Mouse (Mus musculus) heart, postnatal 0 days (tissue): ENCODE data around the gene Gm609. TPM values are rescaled to one million over a fixed set of nuclear protein-coding genes. Genes with fewer than 3 reads are reported as not detected.

Experiments used
- ATAC-seq: fragments of 200-750 bp; cut with Nextera tagmentation; 2 replicates; pipeline ENCODE4 v1.8.0; 2017; ENCODE audit warnings: low read depth, moderate number of reproducible peaks, moderate library complexity; ENCODE audit not compliant: insufficient read depth
- DNase-seq: peaks from one replicate; pipeline ENCODE4 v3.0.0-alpha.2; 2016; ENCODE audit warnings: low spot score
- H3K27ac ChIP-seq: fragments of 300-500 bp; sonication (generic); 2 replicates; pipeline ENCODE4 v1.5.1; 2014; ENCODE audit warnings: low read depth, mild to moderate bottlenecking
- H3K27me3 ChIP-seq: fragments of 300-500 bp; sonication (generic); 2 replicates; pipeline ENCODE4 v1.6.1; 2014; ENCODE audit warnings: low read length, mixed read lengths; ENCODE audit not compliant: control insufficient read depth, insufficient read depth
- H3K36me3 ChIP-seq: fragments of 300-500 bp; sonication (generic); replicated peaks from 2 replicates; pipeline ENCODE4 v1.6.1; 2014; ENCODE audit warnings: low read length, mixed read lengths; ENCODE audit not compliant: control insufficient read depth, insufficient read depth
- H3K4me1 ChIP-seq: fragments of 300-500 bp; sonication (generic); 2 replicates; pipeline ENCODE4 v1.6.1; 2014; ENCODE audit warnings: antibody characterized with exemption; ENCODE audit not compliant: control insufficient read depth, insufficient read depth
- H3K4me2 ChIP-seq: fragments of 300-500 bp; sonication (generic); 2 replicates; pipeline ENCODE4 v1.6.1; 2014; ENCODE audit warnings: low read depth, mild to moderate bottlenecking, low read length, moderate library complexity
- H3K4me3 ChIP-seq: fragments of 300-500 bp; sonication (generic); 2 replicates; pipeline ENCODE4 v1.5.1; 2014; ENCODE audit warnings: low read depth, low read length
- H3K9ac ChIP-seq: fragments of 300-500 bp; sonication (generic); replicated peaks from 2 replicates; pipeline ENCODE4 v1.6.1; 2014; ENCODE audit warnings: low read depth, low read length, mixed read lengths
- H3K9me3 ChIP-seq: fragments of 300-500 bp; sonication (generic); replicated peaks from 2 replicates; pipeline ENCODE4 v1.6.1; 2016; ENCODE audit warnings: low read length; ENCODE audit not compliant: control insufficient read depth
- CTCF ChIP-seq: IDR thresholded peaks from 2 replicates; pipeline ENCODE4 v1.5.1; 2016; ENCODE audit warnings: antibody characterized with exemption, control low read depth, low read depth
- EP300 ChIP-seq: IDR thresholded peaks from 2 replicates; pipeline ENCODE4 v1.6.1; 2016; ENCODE audit warnings: antibody characterized with exemption, low read depth
- WGBS: fragments of 180-500 bp; shearing (Covaris S2); extraction: QIAGEN DNeasy Blood & Tissue Kit; methylation state at CpG from one replicate; pipeline ENCODE4 v1.1.7; 2014; 5-methylcytosine and 5-hydroxymethylcytosine counted together
- polyA plus RNA-seq: library from polyadenylated mRNA; unstranded; fragments of >200 nt; fragmentation: Nextera tagmentation; extraction: Ambion mirVana; gene quantifications from 2 replicates; pipeline ENCODE4 v1.2.1, GENCODE M21; 2015
- total RNA-seq: library from RNA; depleted of rRNA; stranded (reverse); fragments of >200 nt; gene quantifications from 2 replicates; pipeline ENCODE4 v1.2.3, GENCODE M21; 2014; ENCODE audit warnings: low replicate concordance

Gm609 gene
- total and polyA plus RNA-seq, 2 experiments from 2014 or later: not detected

GRCm38 (mm10) chr16:45392246-45392645, 100.5 kb downstream of the Gm609 start:
- H3K36me3 ChIP-seq: 0 out of 2 replicates have a peak, but pooled peaks cover 12% of the 10 kb centered on the region

DNA sequence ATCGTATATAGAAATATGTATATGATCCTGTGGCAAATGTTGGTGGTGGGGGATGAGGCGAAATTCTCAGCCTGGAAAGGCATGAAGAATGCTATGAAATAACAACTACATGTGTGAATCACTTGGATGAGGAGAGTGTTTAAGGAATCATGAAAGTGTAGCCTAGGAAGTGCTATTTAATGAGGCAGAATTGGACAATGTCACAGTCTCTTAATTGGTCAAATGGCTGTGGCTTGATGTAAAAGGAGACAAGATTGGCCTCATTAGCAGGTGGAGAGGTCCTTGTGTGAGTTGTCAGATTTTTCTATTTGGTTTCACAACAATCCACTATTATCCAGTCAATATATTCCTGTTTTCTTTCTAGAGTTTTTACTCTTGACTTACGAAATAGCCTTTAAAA, 101.1 kb downstream of the Gm609 start:
- H3K4me2 ChIP-seq: no peak overlapping the region
- H3K9ac ChIP-seq: no peak overlapping the region
- no peaks in the 10 kb centered on the region for H3K9me3 ChIP-seq
- DNase-seq (no peak), ATAC-seq (no peak)
- 0 out of 2 replicates have a peak, but pooled peaks cover 12% of the 10 kb centered on the region for H3K36me3 ChIP-seq
- no peak overlapping the region for H3K27ac ChIP-seq
- no peaks in the 10 kb centered on the region for H3K4me1 ChIP-seq
- TF ChIP-seq EP300 (no peak), CTCF (no peak)
- no peaks in the 10 kb centered on the region for H3K27me3 ChIP-seq
- 84% methylated on average over 3 of the region's 3 CpGs for WGBS
- no peak overlapping the region for H3K4me3 ChIP-seq

More at GRCm38 (mm10) chr16:45392246-45392645, 100.5 kb downstream of the Gm609 start:
- DNase-seq: no peak
- Histone ChIP-seq H3K9me3 (no peaks in the 10 kb centered on the region), H3K27me3 (no peaks in the 10 kb centered on the region), H3K9ac (no peak overlapping the region), H3K27ac (no peak overlapping the region), H3K4me2 (no peak overlapping the region), H3K4me3 (no peak overlapping the region), H3K4me1 (no peaks in the 10 kb centered on the region)
- TF ChIP-seq EP300: no peak
- no peak for TF ChIP-seq CTCF
- ATAC-seq: no peak
- WGBS: 79% methylated on average over 6 of the region's 6 CpGs

- 71% methylated on average over 5 of the region's 5 CpGs for WGBS
- Histone ChIP-seq H3K27ac (no peak overlapping the region), H3K4me1 (no peaks in the 10 kb centered on the region), H3K27me3 (no peaks in the 10 kb centered on the region), H3K9me3 (no peaks in the 10 kb centered on the region), H3K4me2 (no peak overlapping the region), H3K9ac (no peak overlapping the region), H3K36me3 (0 out of 2 replicates have a peak, but pooled peaks cover 12% of the 10 kb centered on the region), H3K4me3 (no peak overlapping the region)
- ATAC-seq (no peak), DNase-seq (no peak)
- no peak for TF ChIP-seq EP300
- TF ChIP-seq CTCF: no peak
Observed at GRCm38 (mm10) chr16:45390286-45390956, 102.3 kb downstream of the Gm609 start.

DNA sequence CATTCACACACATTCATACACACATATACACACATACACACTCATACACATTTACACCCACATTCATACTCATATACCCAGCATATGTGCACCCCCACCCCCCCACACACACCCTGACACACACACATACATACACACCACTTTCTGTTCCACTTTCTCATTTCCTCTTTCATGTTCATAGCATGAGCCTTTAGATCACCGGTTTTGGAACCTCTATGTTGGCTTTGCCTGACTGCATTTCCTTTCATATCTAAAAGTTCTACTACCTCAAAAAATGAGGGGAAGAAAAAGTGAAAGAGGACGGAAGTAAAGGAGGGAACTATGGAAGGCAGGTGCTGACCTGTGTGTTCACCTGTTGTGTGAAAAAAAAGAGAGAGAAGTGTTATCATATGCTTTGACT, 102.9 kb downstream of the Gm609 start:
- Histone ChIP-seq H3K36me3 (0 out of 2 replicates have a peak, but pooled peaks cover 12% of the 10 kb centered on the region), H3K9me3 (no peaks in the 10 kb centered on the region), H3K4me3 (no peak overlapping the region), H3K9ac (no peak overlapping the region), H3K27me3 (no peaks in the 10 kb centered on the region), H3K27ac (no peak overlapping the region), H3K4me2 (no peak overlapping the region), H3K4me1 (no peaks in the 10 kb centered on the region)
- ATAC-seq (no peak), DNase-seq (no peak)
- WGBS: 71% methylated on average over 2 of the region's 2 CpGs
- TF ChIP-seq EP300: no peak
- TF ChIP-seq CTCF: no peak

- H3K4me1 ChIP-seq: no peaks in the 10 kb centered on the region
- 0 out of 2 replicates have a peak, but pooled peaks cover 12% of the 10 kb centered on the region for H3K36me3 ChIP-seq
- H3K4me2 ChIP-seq: no peak overlapping the region
- no peaks in the 10 kb centered on the region for H3K9me3 ChIP-seq
- H3K27me3 ChIP-seq: no peaks in the 10 kb centered on the region
- H3K4me3 ChIP-seq: no peak overlapping the region
- H3K27ac ChIP-seq: no peak overlapping the region
- 80% methylated on average over 2 of the region's 2 CpGs for WGBS
- H3K9ac ChIP-seq: no peak overlapping the region
- ATAC-seq (no peak), DNase-seq (no peak)
- no peak for TF ChIP-seq CTCF
- no peak for TF ChIP-seq EP300
Observed at GRCm38 (mm10) chr16:45389041-45389440, 103.7 kb downstream of the Gm609 start.

DNA sequence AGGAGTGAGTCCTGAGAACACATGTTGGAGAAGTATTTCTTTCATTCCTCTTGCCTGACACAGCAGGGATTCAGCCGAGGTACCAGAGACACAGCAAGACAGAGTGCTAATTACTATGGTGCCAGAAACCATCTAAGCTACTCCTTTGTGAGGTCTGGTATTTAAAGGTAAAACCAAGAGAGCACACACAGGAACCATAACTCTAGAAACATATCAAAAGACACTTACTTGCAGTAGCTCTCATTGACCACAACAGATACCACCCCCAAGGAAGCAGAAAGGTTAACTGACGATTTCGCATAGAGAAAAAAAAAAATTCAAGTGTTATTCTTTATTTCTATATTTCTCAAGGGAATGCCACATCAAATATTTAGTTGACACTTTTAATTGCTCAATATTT, 111.0 kb downstream of the Gm609 start:
- Histone ChIP-seq H3K4me1 (no peaks in the 10 kb centered on the region), H3K36me3 (no peaks in the 10 kb centered on the region), H3K4me2 (no peak overlapping the region), H3K9me3 (no peaks in the 10 kb centered on the region), H3K9ac (no peak overlapping the region), H3K27me3 (no peaks in the 10 kb centered on the region), H3K4me3 (no peak overlapping the region), H3K27ac (no peak overlapping the region)
- TF ChIP-seq EP300: no peak
- DNase-seq (no peak), ATAC-seq (no peak)
- 81% methylated on average over 3 of the region's 3 CpGs for WGBS
